Mouse (Mus musculus) lung, embryonic 16.5 days (tissue): ENCODE data around the gene Cidec. TPM values are rescaled to one million over a fixed set of nuclear protein-coding genes. Genes with fewer than 3 reads are reported as not detected.

Experiments used
- ATAC-seq: fragments of 200-750 bp; cut with Nextera tagmentation; 2 replicates; pipeline ENCODE4 v1.8.0; 2017; ENCODE audit warnings: low read depth, mild to moderate bottlenecking, moderate library complexity
- H3K27ac ChIP-seq: fragments of 300-500 bp; sonication (generic); 2 replicates; pipeline ENCODE4 v1.5.1; 2014; ENCODE audit warnings: mild to moderate bottlenecking, control low read depth, low read length
- H3K27me3 ChIP-seq: fragments of 300-500 bp; sonication (generic); 2 replicates; pipeline ENCODE4 v1.6.1; 2014; ENCODE audit warnings: low read depth, low read length, mixed read lengths; ENCODE audit not compliant: control insufficient read depth, insufficient read depth
- H3K36me3 ChIP-seq: fragments of 300-500 bp; sonication (generic); 2 replicates; pipeline ENCODE4 v1.6.1; 2014; ENCODE audit warnings: low read length; ENCODE audit not compliant: control insufficient read depth, insufficient read depth
- H3K4me1 ChIP-seq: fragments of 300-500 bp; sonication (generic); replicated peaks from 2 replicates; pipeline ENCODE4 v1.6.1; 2014; ENCODE audit warnings: low read length, mixed read lengths; ENCODE audit not compliant: control insufficient read depth, insufficient read depth
- H3K4me2 ChIP-seq: fragments of 300-500 bp; sonication (generic); 2 replicates; pipeline ENCODE4 v1.6.1; 2014; ENCODE audit warnings: low read depth, low read length, control low read depth
- H3K4me3 ChIP-seq: fragments of 300-500 bp; sonication (generic); 2 replicates; pipeline ENCODE4 v1.5.1; 2014; ENCODE audit warnings: mild to moderate bottlenecking, low read length, control low read depth
- H3K9ac ChIP-seq: fragments of 300-500 bp; sonication (generic); 2 replicates; pipeline ENCODE4 v1.6.1; 2014; ENCODE audit warnings: low read length, control low read depth
- H3K9me3 ChIP-seq: fragments of 300-500 bp; sonication (generic); 2 replicates; pipeline ENCODE4 v1.6.1; 2016; ENCODE audit warnings: low read length; ENCODE audit not compliant: control insufficient read depth
- WGBS: fragments of 180-500 bp; shearing (Covaris S2); extraction: QIAGEN DNeasy Blood & Tissue Kit; methylation state at CpG from one replicate; pipeline ENCODE4 v1.1.7; 2014; 5-methylcytosine and 5-hydroxymethylcytosine counted together
- polyA plus RNA-seq: library from polyadenylated mRNA; unstranded; fragments of >200 nt; fragmentation: Nextera tagmentation; extraction: Ambion mirVana; gene quantifications from 2 replicates; pipeline ENCODE4 v1.2.1, GENCODE M21; 2015

Cidec gene
- polyA plus RNA-seq, 1 experiment from 2014 or later, result 0.49 TPM

DNA sequence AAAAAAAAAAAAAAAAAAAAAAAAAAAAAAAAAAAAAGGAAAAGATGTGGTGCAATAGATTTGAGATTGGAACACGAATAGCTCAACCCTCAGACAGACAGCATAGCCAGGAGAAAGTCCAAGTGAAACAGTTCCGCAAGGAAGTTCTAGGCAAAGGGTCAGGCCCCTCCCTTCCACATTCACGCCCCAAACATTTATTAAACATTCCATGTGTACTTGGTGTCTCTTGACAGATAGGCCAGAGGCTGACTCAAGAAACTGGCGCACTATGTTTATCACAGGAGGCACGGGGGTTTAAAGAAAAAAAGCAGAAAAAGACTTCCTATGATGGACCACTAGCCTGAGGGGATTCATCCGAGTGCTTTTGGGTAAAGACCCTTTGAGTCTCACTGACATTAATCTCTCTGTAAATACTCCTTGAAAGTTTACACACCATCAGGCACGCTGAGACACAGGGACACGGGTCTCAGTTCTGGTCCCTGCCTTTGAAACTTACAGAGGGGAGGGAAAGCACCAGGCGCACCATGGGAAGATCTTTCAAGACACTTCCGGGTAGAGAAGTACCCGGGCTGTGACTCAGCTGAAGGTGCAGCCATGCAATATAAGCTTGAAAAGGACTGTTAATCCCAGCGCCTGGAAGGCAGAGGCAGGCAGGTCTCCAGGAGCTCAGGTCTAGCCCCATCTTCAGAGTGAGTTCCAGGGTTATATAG is 3.3 kb upstream of the Cidec start:
- Histone ChIP-seq H3K9ac (no peak overlapping the region), H3K4me1 (peaks cover 5% of the 10 kb centered on the region; the same call in 1 of the 2 replicates), H3K4me3 (no peak overlapping the region), H3K27me3 (no peaks in the 10 kb centered on the region), H3K36me3 (no peaks in the 10 kb centered on the region), H3K27ac (no peak overlapping the region), H3K4me2 (no peak overlapping the region), H3K9me3 (no peaks in the 10 kb centered on the region)
- no peak for ATAC-seq
- WGBS, result 33% methylated on average over 12 of the region's 12 CpGs

DNA sequence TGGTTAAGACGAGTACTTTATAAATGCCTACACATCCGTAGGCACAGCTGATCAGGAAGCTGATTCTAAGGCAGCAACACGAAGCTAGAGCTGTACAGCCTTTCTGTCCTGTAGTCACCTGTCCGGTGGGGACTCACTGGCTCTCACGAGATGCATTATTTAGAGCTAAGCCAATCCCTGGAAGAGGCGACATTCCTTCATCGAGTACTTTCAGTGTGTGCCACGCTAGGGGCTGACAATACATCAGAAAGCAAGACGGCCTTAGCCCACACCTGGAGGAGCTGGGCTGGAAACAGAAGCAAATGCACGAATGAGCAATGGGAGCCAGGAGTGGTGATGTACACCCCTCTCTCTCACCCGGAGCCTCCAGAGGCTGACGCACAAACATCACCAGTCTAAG is 1.6 kb upstream of the Cidec start:
- no peak overlapping the region for H3K27ac ChIP-seq
- no peak overlapping the region for H3K4me3 ChIP-seq
- no peak overlapping the region for H3K9ac ChIP-seq
- 67% methylated on average over 12 of the region's 12 CpGs for WGBS
- no peaks in the 10 kb centered on the region for H3K36me3 ChIP-seq
- H3K9me3 ChIP-seq, result no peaks in the 10 kb centered on the region
- no peaks in the 10 kb centered on the region for H3K4me1 ChIP-seq
- no peak overlapping the region for H3K4me2 ChIP-seq
- no peaks in the 10 kb centered on the region for H3K27me3 ChIP-seq
- ATAC-seq, result no peak

DNA sequence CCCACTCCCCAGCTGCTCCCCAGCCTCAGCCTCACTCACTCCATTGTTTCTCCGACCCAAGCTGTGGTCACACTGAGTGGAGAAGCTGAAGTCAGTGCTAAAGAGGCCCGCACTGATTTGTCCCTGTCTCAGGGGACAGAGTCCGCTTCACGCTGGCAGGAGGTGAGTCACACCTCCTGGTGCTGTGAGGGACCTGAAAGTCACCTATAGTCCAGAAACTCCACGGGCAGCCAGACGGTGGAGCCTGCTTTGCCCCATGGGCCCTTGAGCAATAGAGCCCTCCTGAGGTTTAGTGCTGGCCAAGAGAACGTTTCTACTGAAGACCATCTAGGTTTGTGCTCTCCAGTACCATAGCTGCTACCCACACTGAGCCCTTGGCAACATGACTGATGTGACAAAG is 869 bp downstream of the Cidec start:
- Histone ChIP-seq H3K4me1 (no peaks in the 10 kb centered on the region), H3K4me3 (no peak overlapping the region), H3K27me3 (no peaks in the 10 kb centered on the region), H3K4me2 (no peak overlapping the region), H3K27ac (no peak overlapping the region), H3K9me3 (no peaks in the 10 kb centered on the region), H3K36me3 (no peaks in the 10 kb centered on the region), H3K9ac (no peak overlapping the region)
- no peak for ATAC-seq
- 66% methylated on average over 7 of the region's 7 CpGs for WGBS

DNA sequence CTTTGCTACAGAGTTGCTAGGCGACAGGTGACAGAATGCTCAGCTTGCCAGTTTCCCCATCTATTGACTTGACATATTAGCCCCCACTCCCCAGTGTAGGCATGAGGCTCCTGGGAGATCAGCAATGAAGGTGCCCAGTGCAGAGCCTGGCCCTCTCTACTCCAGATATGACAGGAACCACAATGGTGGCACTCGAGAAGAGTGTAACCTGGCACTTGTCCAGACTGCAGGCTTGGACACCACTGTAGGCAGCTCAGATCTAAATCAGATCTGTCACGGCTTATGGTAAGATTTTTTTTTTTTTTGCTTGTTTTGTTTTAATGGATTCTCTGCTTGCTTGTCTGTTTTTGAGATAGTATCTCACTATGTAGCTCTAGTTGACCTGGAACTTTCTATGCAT is 1.9 kb downstream of the Cidec start:
- no peak for ATAC-seq
- Histone ChIP-seq H3K27ac (no peak overlapping the region), H3K4me3 (no peak overlapping the region), H3K4me2 (no peak overlapping the region), H3K4me1 (no peaks in the 10 kb centered on the region), H3K9me3 (no peaks in the 10 kb centered on the region), H3K36me3 (no peaks in the 10 kb centered on the region), H3K9ac (no peak overlapping the region), H3K27me3 (no peaks in the 10 kb centered on the region)
- WGBS, result 59% methylated on average over 3 of the region's 3 CpGs

DNA sequence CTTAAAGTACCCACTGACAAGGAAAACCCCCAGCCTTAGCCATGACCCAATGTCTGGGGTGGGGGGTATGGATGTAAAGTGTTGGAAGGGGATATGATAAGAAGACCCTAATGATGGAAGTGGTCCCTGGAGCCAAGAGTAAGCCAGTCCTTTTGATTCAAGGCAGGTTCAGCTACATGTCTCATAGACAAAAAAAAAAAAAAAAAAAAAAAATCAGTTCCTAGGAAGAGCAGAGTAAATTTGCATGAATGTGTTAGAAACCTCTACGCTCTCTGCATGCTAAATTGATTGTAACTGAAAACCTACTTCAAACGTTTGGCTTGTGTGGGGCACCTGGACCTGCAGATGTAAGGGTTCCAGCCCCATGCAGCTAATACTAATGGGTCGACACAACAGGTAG is 3.8 kb downstream of the Cidec start:
- no peak overlapping the region for H3K4me3 ChIP-seq
- H3K27ac ChIP-seq, result no peak overlapping the region
- H3K4me1 ChIP-seq, result no peaks in the 10 kb centered on the region
- no peaks in the 10 kb centered on the region for H3K9me3 ChIP-seq
- WGBS, result 54% methylated on average over 3 of the region's 3 CpGs
- no peak overlapping the region for H3K9ac ChIP-seq
- no peaks in the 10 kb centered on the region for H3K27me3 ChIP-seq
- ATAC-seq, result no peak
- no peak overlapping the region for H3K4me2 ChIP-seq
- no peaks in the 10 kb centered on the region for H3K36me3 ChIP-seq

DNA sequence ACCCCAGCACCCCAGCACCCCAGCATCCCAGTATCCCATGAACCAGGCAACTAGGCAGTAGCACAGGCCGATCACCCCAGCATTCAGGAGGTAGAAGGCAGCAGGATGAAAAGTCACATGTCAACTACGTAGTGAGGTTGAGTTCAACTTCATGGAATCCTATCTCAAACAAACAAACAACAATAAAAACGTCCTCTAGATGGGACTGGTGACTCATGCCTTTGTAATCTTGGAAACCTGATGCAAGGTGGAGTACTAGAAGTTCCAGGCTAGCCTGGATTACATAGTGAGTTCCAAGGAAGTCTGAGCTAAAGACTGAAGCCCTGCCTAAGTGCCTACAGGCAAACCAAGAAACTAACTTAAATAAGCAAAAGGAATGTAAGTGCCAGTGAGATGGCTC is 4.7 kb downstream of the Cidec start:
- Histone ChIP-seq H3K36me3 (no peaks in the 10 kb centered on the region), H3K9ac (no peak overlapping the region), H3K4me2 (no peak overlapping the region), H3K27me3 (no peaks in the 10 kb centered on the region), H3K9me3 (no peaks in the 10 kb centered on the region), H3K27ac (no peak overlapping the region), H3K4me3 (no peak overlapping the region), H3K4me1 (no peaks in the 10 kb centered on the region)
- WGBS, result 55% methylated on average over 3 of the region's 3 CpGs
- ATAC-seq, result no peak

DNA sequence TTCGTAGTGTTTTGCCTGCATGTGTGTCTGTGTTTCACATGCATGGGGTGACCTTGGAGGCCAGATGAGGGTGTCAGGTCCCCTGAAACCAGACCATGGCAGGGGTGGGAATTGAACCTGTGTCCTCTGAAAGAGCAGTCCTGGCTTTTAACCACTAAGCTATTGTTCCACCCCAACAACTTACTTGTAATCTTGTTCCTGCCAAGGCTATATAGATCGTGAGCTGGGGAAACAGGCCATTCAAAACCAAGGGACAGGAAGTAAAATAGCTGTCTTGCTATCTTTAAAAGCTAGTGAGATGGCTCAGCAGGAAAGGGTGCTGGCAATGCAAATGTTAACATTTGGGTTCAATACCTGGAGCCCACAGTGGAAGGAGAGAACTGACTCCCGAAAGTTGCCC is 5.6 kb downstream of the Cidec start:
- 77% methylated on average over 3 of the region's 3 CpGs for WGBS
- no peak overlapping the region for H3K4me3 ChIP-seq
- no peak overlapping the region for H3K27ac ChIP-seq
- no peak overlapping the region for H3K9ac ChIP-seq
- no peaks in the 10 kb centered on the region for H3K27me3 ChIP-seq
- no peak for ATAC-seq
- no peaks in the 10 kb centered on the region for H3K9me3 ChIP-seq
- H3K4me1 ChIP-seq, result no peaks in the 10 kb centered on the region
- H3K36me3 ChIP-seq, result no peaks in the 10 kb centered on the region
- H3K4me2 ChIP-seq, result no peak overlapping the region

DNA sequence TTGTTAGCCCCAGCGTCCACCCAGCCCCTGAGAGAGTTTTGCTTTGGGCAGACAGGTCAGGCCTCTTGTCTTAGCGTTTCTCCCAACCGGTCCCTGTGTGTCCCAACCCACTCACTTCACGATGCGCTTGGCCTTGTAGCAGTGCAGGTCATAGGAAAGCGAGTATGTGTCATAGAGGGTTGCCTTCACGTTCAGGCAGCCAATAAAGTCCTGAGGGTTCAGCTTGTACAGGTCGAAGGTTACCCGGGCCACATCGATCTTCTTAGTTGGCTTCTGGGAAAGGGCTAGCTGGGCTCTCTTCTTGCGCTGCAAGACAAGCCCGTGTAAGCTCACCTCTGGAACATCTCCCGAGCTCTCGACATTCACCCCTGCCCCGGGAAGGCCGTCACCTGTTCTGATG is 7.6 kb downstream of the Cidec start:
- H3K9me3 ChIP-seq, result no peaks in the 10 kb centered on the region
- H3K27ac ChIP-seq, result no peak overlapping the region
- no peaks in the 10 kb centered on the region for H3K4me1 ChIP-seq
- H3K4me2 ChIP-seq, result no peak overlapping the region
- 84% methylated on average over 16 of the region's 16 CpGs for WGBS
- no peaks in the 10 kb centered on the region for H3K36me3 ChIP-seq
- H3K27me3 ChIP-seq, result no peaks in the 10 kb centered on the region
- ATAC-seq, result no peak
- H3K9ac ChIP-seq, result no peak overlapping the region
- H3K4me3 ChIP-seq, result no peak overlapping the region

DNA sequence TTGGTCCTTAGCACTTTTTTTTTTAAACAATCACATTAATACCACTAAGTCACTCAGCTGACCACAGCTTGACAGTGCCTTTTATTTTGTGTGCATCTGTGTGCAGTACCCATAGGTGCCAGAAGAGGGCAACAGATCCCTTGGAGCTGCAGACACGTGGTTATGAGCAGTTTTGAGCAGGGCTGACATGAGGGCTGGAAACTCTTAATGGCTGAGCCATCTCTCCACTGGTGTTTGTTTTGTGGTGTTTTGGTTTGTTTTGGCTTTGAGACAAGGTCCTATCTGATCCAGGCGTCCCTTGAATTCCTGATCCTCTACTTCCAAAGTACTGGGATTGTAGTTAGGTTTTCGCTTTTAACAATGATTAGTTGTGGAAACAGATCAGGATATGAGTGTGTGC is 8.2 kb downstream of the Cidec start:
- no peak overlapping the region for H3K4me3 ChIP-seq
- H3K9me3 ChIP-seq, result no peaks in the 10 kb centered on the region
- 49% methylated on average over 3 of the region's 3 CpGs for WGBS
- ATAC-seq, result no peak
- H3K27ac ChIP-seq, result no peak overlapping the region
- no peak overlapping the region for H3K9ac ChIP-seq
- no peaks in the 10 kb centered on the region for H3K36me3 ChIP-seq
- no peak overlapping the region for H3K4me2 ChIP-seq
- no peaks in the 10 kb centered on the region for H3K4me1 ChIP-seq
- no peaks in the 10 kb centered on the region for H3K27me3 ChIP-seq

DNA sequence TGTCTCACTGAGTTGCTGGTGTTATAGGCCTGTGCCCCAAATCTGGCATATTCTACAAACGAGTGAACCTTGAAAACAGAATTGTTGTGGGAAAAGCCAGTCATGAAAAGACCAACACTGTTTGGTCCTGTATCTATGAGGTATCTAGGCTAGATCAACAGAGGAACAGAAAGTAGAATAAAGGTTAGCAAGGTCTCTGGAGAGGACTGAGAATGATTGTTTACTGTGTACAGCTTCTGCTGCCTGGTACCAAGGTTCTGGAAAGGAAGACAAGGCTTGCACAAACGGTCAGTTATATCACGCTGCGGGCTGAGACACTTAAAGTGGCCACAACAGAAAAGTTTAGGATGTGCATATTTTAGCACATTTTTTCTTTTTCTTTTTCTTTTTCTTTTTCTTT is 8.9 kb downstream of the Cidec start:
- Histone ChIP-seq H3K27me3 (no peaks in the 10 kb centered on the region), H3K27ac (no peak overlapping the region), H3K9ac (no peak overlapping the region), H3K9me3 (no peaks in the 10 kb centered on the region), H3K4me2 (no peak overlapping the region), H3K4me1 (no peaks in the 10 kb centered on the region), H3K4me3 (no peak overlapping the region), H3K36me3 (no peaks in the 10 kb centered on the region)
- WGBS, result 83% methylated on average over 4 of the region's 4 CpGs
- ATAC-seq, result no peak
